Mouse (Mus musculus) spleen, adult 18-20 months (tissue): ENCODE measurements at regions not wholly inside any gene's neighbourhood (a gene's known extent, or its start where the extent isn't known, plus 50 kb on each side); places are given as distances from the start of the nearest gene placed in this dataset.
"Not testable (repeated sequence)": the region's sequence is repeated elsewhere in the genome, so short reads cannot be mapped to it uniquely, and the experiment has no call there.

Source experiments
- DNase-seq, 2 experiments: peaks; one replicate each; pipeline ENCODE4 v3.0.0; 2022; ENCODE audit warnings: mixed read lengths in 2 of 2

- no peak for DNase-seq
These were observed 101.9 kb upstream of the Klf3 start for GRCm38 (mm10) chr5:64701219-64701779.

DNA sequence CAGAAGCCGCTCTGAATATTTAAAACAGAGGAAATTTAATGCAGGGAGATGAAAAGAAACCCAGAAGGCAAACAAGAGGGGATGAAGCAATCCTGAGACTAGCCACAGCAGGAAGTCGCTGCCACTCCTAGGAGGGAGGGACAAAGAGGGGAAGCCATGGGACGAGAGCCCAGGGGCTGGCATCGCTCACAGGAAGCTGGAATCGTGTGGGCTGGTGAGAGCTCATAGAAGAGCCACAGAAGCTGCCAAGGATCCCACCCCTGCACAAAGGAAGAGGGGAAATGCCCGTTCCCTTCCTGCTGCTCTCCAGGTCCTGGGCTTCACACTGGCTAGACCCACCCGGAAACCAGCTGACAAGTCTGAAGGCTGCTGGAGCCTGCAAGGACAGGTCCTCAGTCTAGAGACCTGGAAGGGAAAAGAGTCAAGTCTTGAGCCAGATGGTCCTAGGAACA lies 101.4 kb upstream of the Klf3 start:
- no peak for DNase-seq

GRCm38 (mm10) chr5:64702404-64702803 lies 100.8 kb upstream of the Klf3 start:
- not testable (repeated sequence) for DNase-seq

DNA sequence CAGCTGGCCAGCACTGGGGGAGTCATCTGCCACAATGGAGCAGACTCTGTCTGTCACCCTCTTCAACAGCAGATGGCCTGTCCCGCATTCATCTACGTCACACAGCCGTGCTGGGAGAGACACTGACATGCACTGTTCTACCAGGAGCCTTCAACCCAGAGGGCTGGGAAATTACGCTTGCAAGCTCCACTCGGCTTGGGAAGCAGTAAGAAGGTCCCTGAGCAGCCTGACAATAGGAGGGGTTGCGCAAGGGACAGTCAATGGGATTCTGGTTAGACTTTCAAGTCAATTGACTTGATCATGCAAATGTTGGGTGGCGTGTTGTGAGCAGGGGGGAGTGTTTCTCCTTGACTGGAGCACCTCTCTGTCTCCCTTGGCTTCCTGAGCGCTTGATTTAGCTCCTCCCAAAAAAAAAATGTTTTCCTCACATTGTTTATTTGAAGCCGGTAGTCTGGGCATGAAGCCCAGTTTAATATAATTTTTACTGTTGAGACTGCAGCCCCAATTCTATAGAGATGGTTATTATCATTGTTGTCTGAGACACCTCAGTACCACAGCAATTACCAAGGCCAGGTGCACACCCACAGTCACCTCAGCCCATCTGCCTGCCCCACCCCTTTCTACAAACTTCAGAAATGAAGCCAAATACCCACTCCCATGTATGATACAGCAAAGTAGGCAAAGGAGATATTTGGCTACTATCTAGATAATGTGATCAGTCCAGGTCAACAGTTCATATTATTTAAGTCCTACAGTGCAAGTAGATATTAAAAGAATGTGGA lies 99.9 kb upstream of the Klf3 start:
- no peak for DNase-seq

GRCm38 (mm10) chr5:64704144-64704543 lies 99.0 kb upstream of the Klf3 start:
- no peak for DNase-seq

DNA sequence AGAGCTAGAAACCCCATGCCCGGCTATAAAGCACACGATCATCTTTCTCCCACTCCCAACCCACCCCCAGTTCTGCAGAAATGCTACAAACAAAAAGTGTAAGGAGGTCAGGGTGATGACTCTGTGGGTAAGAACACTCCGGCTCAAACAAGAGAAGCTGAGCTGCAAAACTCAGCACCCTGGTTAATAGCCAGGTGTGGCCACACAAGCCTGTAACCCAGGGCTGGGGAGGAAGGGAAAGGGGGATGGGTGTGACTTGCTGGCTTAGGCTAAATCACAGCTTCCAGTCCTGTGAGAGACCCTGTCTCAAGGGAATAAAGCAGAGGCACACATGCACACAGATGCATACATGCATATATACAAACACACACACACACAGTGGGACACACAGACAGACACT lies 96.6 kb upstream of the Klf3 start:
- DNase-seq = no peak

- no peak for DNase-seq
These were observed 94.0 kb upstream of the Klf3 start for GRCm38 (mm10) chr5:64709146-64709545.

DNA sequence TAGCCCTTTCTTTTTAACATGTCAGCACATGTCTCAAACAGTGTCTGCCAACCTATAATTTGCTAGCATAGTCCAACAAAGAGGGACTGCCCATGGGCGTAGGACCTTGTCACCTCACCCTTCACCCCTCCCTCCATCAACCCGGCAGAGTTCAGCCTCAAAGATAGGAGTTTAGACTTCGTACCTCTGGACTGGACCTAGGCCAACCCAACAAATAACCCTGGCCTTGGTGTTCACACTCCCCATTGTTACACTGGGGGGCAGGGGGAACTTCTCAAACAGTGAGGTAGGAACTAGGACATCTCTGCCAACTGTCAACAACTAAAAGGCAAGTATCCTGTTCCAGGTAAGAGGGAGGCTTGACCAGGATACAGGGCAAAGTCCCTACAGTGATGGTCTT lies 93.0 kb upstream of the Klf3 start:
- no peak for DNase-seq

DNA sequence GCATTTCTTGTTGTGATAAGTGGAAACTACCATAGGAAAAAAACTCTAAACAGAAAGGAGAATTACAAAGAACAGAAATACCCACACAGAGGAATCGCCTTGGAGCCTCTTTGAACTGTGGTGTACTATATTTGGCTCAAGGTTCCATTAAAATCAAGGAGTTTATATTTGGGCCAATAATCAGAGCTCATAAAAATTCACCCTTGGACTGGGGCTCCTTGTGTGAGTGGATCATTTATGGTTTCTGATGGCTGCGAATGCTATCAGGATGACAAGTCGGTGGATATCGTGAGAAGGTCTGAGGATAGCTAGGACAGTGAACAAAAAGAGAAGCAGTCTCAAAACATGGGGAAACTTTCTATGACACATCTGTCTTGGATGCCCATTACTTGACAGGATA lies 92.2 kb upstream of the Klf3 start:
- no peak for DNase-seq

GRCm38 (mm10) chr5:64714221-64714653 lies 89.0 kb upstream of the Klf3 start:
- no peak for DNase-seq

DNA sequence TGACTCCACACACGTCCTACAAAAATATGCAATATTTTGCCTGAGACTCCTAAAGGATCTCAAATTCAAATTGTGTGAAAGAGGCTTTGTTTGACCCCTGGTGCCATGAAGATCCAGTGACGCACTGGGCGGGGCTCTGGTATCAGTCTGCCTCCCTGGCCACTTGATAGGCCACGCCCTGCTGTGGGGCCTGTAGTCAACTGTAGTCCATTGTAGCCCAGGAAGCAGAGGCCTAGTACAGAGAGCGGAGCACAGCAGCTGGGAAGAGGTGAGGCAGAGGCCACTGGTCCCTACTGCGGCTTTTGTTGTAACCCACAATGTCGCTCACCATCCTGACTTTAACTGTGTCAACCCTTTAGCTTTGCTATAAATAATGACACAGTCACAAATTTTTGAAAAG lies 88.5 kb upstream of the Klf3 start:
- no peak for DNase-seq

DNA sequence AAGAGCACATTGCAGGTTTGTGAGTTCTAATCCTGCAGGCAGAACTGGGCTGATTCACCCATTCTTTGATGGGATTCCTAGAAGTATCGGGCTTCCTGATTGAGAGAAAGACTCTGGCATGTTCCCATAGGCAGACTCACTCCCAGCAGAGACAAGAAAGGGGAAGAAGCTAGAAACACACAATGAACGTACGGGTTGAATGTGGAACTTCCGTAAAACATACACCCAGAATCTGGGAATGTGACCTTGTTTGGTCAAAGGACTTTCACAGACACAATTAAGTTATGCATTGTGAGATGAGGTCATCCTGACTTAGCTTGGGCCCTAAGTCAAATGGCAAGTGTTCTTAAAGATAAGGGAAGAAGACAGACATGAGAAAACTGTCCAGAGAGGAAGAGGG lies 86.6 kb upstream of the Klf3 start:
- no peak for DNase-seq

DNA sequence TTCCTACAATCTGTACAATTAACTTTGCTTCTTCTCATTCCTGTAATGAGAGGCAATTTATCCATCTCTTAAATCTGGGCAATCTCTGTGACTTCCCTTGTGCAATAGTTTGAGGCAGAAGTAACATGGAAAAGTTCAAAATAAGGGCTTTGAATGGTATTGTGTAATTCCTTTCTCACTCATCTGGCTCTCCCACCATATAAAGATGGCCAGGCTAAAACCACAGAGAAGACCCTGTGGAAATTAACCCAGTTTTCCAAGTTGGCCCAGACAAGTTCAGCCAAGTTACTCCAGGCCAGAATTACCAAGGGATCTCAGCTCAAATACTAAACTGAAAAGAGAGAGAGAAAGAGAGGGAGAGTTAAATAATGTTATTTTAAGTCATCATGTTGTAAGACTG lies 81.0 kb upstream of the Klf3 start:
- no peak for DNase-seq

DNA sequence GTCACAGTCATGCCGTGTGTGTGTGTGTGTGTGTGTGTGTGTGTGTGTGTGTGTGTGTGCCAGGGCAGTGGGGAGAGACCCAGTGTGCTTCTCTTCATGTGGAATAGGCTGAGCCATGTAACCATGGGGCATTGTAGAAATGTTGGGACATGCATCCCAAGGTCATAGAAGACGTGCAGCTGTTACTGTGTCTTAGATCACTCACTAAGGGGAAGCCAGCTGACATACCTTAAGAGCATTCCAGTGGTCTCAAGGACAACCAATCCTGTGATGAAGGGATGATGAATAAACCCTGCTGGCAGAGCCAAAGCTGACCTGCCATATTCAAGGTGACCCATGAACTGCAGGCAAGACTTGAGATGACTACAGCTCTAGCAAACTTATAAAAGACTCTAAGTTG lies 75.3 kb upstream of the Klf3 start:
- DNase-seq = no peak

GRCm38 (mm10) chr5:64732356-64732755 lies 70.8 kb upstream of the Klf3 start:
- DNase-seq = no peak

DNA sequence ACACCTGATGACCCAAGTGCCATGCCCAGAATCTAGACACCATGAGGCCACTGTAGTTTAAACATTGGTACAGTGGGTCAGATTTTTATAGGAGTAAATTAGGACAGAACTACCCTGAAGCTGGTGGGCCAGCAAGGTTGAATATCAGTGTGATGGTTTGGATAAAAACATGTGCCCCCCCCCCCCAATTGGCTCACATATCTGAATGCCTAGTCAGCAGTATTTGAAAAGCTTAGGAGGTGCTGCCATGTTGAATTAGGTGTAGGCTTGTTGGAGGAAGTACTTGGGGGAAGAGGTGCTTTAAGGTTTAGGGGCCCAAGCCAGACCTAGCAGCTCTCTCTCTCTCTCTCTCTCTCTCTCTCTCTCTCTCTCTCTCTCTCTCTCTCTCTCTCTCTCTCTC lies 66.2 kb upstream of the Klf3 start:
- DNase-seq = no peak

GRCm38 (mm10) chr5:64738096-64738780 lies 65.0 kb upstream of the Klf3 start:
- DNase-seq = no peak

GRCm38 (mm10) chr5:64738781-64739310 lies 64.3 kb upstream of the Klf3 start:
- DNase-seq = no peak

DNA sequence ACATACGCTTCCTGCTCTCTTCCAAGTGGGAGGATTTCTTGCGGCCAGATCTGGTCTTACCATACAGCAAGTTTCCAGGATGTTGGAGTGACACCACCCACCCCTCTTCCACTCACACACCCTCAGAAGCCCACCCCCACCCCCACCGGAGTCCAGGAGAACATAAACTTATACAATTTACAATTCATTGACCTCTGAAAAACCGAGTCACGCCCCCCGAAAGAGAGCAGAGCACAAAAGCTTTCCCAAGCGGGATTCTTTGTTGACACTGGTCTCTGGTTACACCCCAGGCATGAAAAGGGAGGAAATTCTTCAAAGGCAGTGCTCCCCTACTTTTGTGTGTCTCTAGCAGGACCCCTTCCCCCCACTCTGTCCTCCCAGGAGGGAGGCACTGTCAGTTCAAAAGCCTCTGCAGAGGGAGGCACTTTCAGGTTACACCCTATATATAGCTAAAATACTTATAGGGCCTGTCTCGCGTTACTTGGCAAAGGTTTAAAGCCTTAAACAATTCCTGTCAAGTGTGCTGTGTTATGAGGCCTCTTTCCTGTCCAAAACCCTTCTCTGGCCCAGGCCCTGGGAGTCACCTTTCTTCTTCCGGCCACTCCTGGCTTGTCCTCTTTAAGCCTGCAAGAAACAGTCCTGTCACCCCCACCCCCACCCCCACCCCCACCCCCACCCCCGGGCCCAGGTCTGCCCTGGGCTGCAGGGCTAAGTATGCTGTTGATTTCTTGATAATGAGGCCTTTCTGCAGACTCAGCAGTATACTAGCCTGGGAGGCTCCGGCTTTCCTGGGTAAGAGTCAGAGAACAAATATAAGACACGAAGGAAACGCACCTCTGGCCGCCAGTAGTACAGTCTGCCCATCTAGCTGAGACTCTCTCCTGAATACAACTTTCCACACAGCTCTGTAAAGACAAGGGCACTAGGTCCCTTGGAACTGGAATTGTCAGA lies 63.6 kb upstream of the Klf3 start:
- DNase-seq = no peak

GRCm38 (mm10) chr5:64744041-64744440 lies 59.1 kb upstream of the Klf3 start:
- DNase-seq = no peak

DNA sequence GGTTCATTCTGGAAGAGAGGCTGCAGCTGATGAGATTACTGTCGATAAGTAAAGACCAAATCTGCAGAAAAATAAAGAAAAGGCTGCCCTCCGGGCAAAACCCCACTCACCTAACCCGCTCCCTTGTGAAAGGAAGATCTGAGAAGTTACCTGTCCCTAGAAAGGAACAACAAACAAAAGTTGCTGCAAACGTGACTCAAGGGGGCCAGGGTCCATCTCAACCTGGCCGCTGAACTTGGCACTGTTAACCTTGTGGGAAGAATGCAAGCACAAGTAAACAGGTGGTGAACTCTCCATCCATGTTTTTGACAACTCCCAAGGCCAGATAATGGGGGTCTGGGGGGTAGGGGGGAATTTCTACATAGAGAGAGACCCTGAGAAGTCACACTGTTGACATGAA lies 58.7 kb upstream of the Klf3 start:
- DNase-seq = no peak

DNA sequence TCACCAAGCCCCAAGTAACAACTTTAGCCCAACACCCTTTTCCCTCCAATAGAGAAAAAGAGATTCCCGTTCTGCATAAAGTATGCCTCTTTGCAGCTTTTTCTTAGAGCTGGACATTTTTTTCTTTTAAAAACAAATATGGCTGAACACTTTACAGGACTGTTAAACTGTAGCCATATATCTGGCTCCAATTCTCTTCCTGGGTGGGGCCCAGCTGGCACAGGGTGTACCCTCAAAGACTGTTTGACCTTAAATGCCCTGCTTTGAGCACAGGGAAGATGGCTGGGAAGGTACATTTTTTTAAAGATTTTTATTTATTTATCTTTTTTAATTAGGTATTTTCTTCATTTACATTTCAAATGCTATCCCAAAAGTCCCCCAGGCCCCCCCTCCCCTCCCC lies 55.7 kb upstream of the Klf3 start:
- DNase-seq = no peak
